Mouse (Mus musculus): ENCODE data around the gene Maea. TPM values are rescaled to one million over a fixed set of nuclear protein-coding genes. Genes with fewer than 3 reads are reported as not detected.
"Not testable (repeated sequence)": the region's sequence is repeated elsewhere in the genome, so short reads cannot be mapped to it uniquely, and the experiment has no call there.

Maea gene
- polyA plus RNA-seq, 1 experiment from 2014 or later = 123 TPM

- H3K4me1 ChIP-seq (replicated peaks; ENCODE audit: control insufficient read depth, insufficient read depth, low read length) = peaks cover 20% of the 10 kb centered on the region
- no peaks in the 10 kb centered on the region for H3K27me3 ChIP-seq (ENCODE audit: control insufficient read depth, insufficient read depth, low read depth, low read length)
- under 1% methylated on average over 21 of the region's 31 CpGs for WGBS
- H3K9ac ChIP-seq (ENCODE audit: low read length) = peak overlapping the region; percentile 92
- peak overlapping the region; percentile 76 for H3K27ac ChIP-seq (ENCODE audit: low read length)
- peak overlapping the region; percentile 91 for H3K4me2 ChIP-seq (ENCODE audit: low read depth, low read length)
- no peaks in the 10 kb centered on the region for H3K9me3 ChIP-seq (ENCODE audit: control insufficient read depth, low read length)
- no peak; the same call in none of the 2 replicates for ATAC-seq (ENCODE audit: low read depth)
- peak overlapping the region; percentile 81 for H3K4me3 ChIP-seq (ENCODE audit: low read length)
- peaks cover 7% of the 10 kb centered on the region for H3K36me3 ChIP-seq (ENCODE audit: control insufficient read depth, insufficient read depth, low read length)
These were observed 660 bp downstream of the Maea start for GRCm38 (mm10) chr5:33335977-33336360.

DNA sequence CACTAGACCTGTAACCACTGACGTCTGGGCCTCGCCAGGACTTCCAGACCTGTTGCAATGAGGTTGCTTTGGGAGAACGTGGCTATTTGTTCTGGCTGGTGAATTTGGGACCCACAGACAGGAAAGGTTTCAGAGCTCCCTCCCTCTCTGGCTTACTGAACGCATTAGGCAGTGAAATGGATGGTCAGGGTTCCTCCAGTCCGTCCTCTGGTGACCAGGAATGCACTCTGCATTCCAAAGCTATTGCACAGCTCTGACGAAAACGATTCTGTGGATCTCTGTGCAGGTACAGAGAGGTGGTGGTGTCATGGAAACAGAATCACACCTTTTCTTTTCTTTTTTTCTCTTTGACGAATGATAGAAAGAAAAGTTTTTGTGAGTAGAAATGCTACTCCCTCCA lies 1.9 kb downstream of the Maea start:
- Histone ChIP-seq H3K27me3 (ENCODE audit: control insufficient read depth, insufficient read depth, low read depth, low read length) (no peaks in the 10 kb centered on the region), H3K36me3 (ENCODE audit: control insufficient read depth, insufficient read depth, low read length) (peaks cover 7% of the 10 kb centered on the region), H3K4me3 (ENCODE audit: low read length) (no peak overlapping the region), H3K27ac (ENCODE audit: low read length) (no peak overlapping the region), H3K9me3 (ENCODE audit: control insufficient read depth, low read length) (no peaks in the 10 kb centered on the region), H3K4me2 (ENCODE audit: low read depth, low read length) (peak overlapping the region; percentile 17; the same call in 1 of the 2 replicates), H3K9ac (ENCODE audit: low read length) (no peak overlapping the region), H3K4me1 (replicated peaks; ENCODE audit: control insufficient read depth, insufficient read depth, low read length) (peaks cover 20% of the 10 kb centered on the region)
- WGBS = 51% methylated on average over 8 of the region's 8 CpGs
- ATAC-seq (ENCODE audit: low read depth) = no peak

DNA sequence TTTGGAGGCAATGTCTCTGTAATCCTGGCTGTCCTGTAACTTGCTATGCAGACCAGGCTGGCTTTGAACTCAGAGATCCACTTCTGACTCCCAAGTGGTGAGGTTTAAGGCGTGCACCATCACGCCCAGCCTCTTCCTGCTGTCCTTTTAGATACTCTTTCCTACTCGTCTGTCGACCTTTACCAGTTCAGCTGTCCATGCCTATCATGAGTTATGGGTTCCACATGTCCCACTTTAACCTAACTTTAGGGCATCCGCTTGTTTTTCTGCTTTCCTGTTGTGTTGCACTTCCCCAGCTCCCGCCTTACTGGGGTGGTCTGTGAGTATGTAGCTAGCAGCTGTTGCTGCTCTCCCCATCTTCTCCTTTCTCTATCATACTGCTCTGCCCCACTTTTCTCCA lies 5.9 kb downstream of the Maea start:
- H3K9ac ChIP-seq (ENCODE audit: low read length) = no peak overlapping the region
- H3K4me1 ChIP-seq (replicated peaks; ENCODE audit: control insufficient read depth, insufficient read depth, low read length) = peaks cover 20% of the 10 kb centered on the region
- no peak overlapping the region for H3K27ac ChIP-seq (ENCODE audit: low read length)
- WGBS = 87% methylated on average over 6 of the region's 6 CpGs
- H3K4me2 ChIP-seq (ENCODE audit: low read depth, low read length) = no peak overlapping the region
- H3K36me3 ChIP-seq (ENCODE audit: control insufficient read depth, insufficient read depth, low read length) = peaks cover 10% of the 10 kb centered on the region
- H3K9me3 ChIP-seq (ENCODE audit: control insufficient read depth, low read length) = no peaks in the 10 kb centered on the region
- H3K27me3 ChIP-seq (ENCODE audit: control insufficient read depth, insufficient read depth, low read depth, low read length) = no peaks in the 10 kb centered on the region
- no peak for ATAC-seq (ENCODE audit: low read depth)
- H3K4me3 ChIP-seq (ENCODE audit: low read length) = no peak overlapping the region

DNA sequence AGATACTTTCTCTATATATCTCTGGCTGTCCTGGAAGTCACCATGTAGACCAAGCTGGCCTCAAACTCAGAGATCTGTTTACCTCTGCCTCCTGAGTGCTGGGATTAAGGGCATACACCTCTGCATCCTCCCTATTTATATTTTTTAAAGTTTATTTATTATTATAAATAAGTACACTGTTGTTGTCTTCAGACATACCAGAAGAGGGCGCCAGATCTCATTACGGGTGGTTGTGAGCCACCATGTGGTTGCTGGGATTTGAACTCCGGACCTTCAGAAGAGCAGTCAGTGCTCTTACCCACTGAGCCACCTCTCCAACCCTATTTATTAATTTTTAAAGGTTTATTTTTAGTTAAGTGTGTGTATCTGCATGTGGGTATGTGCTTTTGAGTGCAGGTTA lies 6.9 kb downstream of the Maea start:
- not testable (repeated sequence) for H3K36me3 ChIP-seq (ENCODE audit: control insufficient read depth, insufficient read depth, low read length); ATAC-seq (ENCODE audit: low read depth); H3K27ac ChIP-seq (ENCODE audit: low read length); H3K9ac ChIP-seq (ENCODE audit: low read length); H3K4me2 ChIP-seq (ENCODE audit: low read depth, low read length); H3K9me3 ChIP-seq (ENCODE audit: control insufficient read depth, low read length); H3K27me3 ChIP-seq (ENCODE audit: control insufficient read depth, insufficient read depth, low read depth, low read length); H3K4me3 ChIP-seq (ENCODE audit: low read length)
- H3K4me1 ChIP-seq (replicated peaks; ENCODE audit: control insufficient read depth, insufficient read depth, low read length) = peaks cover 16% of the 10 kb centered on the region; the same call in 1 of the 2 replicates
- 64% methylated on average over 3 of the region's 3 CpGs for WGBS

DNA sequence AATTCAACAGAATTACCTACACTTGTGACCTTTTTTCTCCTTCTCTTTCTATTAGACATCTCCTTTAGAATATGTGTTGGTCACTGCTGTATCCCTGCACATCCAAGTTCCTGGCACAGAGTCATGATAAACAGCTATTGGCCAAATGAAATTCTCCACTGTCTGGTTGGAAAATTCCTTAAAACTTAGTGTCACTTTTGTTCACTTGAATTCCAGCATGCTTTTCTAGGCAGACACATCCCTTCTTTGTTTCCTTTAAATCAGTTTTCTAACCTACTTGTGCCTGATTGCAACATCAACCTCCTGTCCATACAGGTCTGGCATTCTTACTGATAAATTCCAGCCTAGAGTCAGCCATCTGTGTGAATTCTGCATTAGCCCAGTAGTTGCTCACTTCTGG lies 7.5 kb downstream of the Maea start:
- Histone ChIP-seq H3K4me1 (replicated peaks; ENCODE audit: control insufficient read depth, insufficient read depth, low read length) (peaks cover 11% of the 10 kb centered on the region; the same call in 1 of the 2 replicates), H3K9me3 (ENCODE audit: control insufficient read depth, low read length) (no peaks in the 10 kb centered on the region), H3K4me2 (ENCODE audit: low read depth, low read length) (no peak overlapping the region), H3K9ac (ENCODE audit: low read length) (no peak overlapping the region), H3K27me3 (ENCODE audit: control insufficient read depth, insufficient read depth, low read depth, low read length) (no peaks in the 10 kb centered on the region), H3K36me3 (ENCODE audit: control insufficient read depth, insufficient read depth, low read length) (peaks cover 10% of the 10 kb centered on the region), H3K27ac (ENCODE audit: low read length) (no peak overlapping the region), H3K4me3 (ENCODE audit: low read length) (no peak overlapping the region)
- ATAC-seq (ENCODE audit: low read depth) = no peak

DNA sequence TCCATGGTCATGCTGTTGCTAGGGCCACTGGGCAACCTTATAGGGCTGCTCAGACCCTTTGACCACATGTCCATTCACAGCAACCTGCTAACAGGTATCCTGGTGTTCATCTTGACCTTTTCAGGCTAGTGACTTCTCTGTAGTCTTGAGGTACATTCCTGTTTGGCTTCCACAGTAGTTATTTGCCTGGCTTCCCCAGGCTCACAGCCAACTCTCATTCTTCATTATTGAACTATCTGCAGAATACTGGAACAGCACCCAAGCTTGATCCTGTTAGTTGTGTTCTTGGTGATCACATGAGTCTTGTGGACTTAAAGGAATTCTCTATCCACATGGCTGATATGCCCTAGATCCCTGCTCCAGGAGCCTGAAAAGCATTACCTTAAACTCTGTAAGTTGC lies 8.3 kb downstream of the Maea start:
- Histone ChIP-seq H3K27me3 (ENCODE audit: control insufficient read depth, insufficient read depth, low read depth, low read length) (no peaks in the 10 kb centered on the region), H3K4me2 (ENCODE audit: low read depth, low read length) (no peak overlapping the region), H3K4me3 (ENCODE audit: low read length) (no peak overlapping the region), H3K4me1 (replicated peaks; ENCODE audit: control insufficient read depth, insufficient read depth, low read length) (peaks cover 8% of the 10 kb centered on the region; the same call in 1 of the 2 replicates), H3K27ac (ENCODE audit: low read length) (no peak overlapping the region), H3K9me3 (ENCODE audit: control insufficient read depth, low read length) (no peaks in the 10 kb centered on the region), H3K9ac (ENCODE audit: low read length) (no peak overlapping the region), H3K36me3 (ENCODE audit: control insufficient read depth, insufficient read depth, low read length) (peaks cover 7% of the 10 kb centered on the region; the same call in 1 of the 2 replicates)
- no peak for ATAC-seq (ENCODE audit: low read depth)

DNA sequence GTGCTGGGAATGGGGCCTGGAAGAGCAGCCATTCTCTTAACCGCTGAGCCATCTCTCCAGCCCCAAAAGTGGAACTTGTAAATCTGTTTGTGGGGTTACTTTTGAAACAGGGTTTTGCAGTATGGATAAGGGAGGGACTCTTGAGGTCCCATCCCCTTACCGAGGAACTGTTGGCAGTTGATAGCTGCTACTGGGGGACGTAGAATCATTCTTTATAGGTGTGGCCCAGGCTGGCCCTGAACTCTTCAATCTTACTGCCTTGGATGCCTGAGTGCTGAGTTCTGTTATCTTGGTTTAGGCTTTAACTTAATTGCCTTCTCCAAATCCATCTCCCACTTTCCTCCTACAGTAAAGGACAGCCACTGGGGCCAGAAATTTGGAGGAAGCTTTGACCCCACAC lies 8.8 kb downstream of the Maea start:
- WGBS = 91% methylated on average over 3 of the region's 3 CpGs
- Histone ChIP-seq H3K4me2 (ENCODE audit: low read depth, low read length) (no peak overlapping the region), H3K36me3 (ENCODE audit: control insufficient read depth, insufficient read depth, low read length) (peaks cover 3% of the 10 kb centered on the region; the same call in 1 of the 2 replicates), H3K27ac (ENCODE audit: low read length) (no peak overlapping the region), H3K4me3 (ENCODE audit: low read length) (no peak overlapping the region), H3K27me3 (ENCODE audit: control insufficient read depth, insufficient read depth, low read depth, low read length) (no peaks in the 10 kb centered on the region), H3K4me1 (replicated peaks; ENCODE audit: control insufficient read depth, insufficient read depth, low read length) (peaks cover 8% of the 10 kb centered on the region; the same call in 1 of the 2 replicates), H3K9ac (ENCODE audit: low read length) (no peak overlapping the region), H3K9me3 (ENCODE audit: control insufficient read depth, low read length) (no peaks in the 10 kb centered on the region)
- no peak for ATAC-seq (ENCODE audit: low read depth)

DNA sequence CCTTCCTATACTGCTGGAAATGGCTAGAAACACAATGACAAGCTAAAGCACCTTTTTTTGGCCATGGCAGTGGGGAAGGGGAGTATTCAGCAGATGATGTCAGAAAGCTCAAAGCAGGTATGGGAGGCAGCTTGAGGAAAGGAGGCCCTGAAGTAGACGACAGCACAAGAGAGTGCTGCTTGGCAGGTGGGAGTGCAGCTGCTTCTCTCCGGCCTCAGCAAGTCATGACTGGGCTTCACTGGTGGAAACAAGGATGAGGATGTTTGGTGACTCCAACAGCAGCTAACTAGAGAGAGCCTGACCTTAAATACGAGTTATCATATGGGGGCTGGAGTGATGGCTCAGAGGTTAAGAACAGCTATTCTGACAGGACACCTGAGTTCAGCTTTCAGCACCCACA lies 12.3 kb downstream of the Maea start:
- Histone ChIP-seq H3K9me3 (ENCODE audit: control insufficient read depth, low read length) (no peaks in the 10 kb centered on the region), H3K4me3 (ENCODE audit: low read length) (no peak overlapping the region), H3K9ac (ENCODE audit: low read length) (no peak overlapping the region), H3K27ac (ENCODE audit: low read length) (no peak overlapping the region), H3K36me3 (ENCODE audit: control insufficient read depth, insufficient read depth, low read length) (peaks cover 2% of the 10 kb centered on the region; the same call in 1 of the 2 replicates), H3K27me3 (ENCODE audit: control insufficient read depth, insufficient read depth, low read depth, low read length) (no peaks in the 10 kb centered on the region), H3K4me1 (replicated peaks; ENCODE audit: control insufficient read depth, insufficient read depth, low read length) (peaks cover 8% of the 10 kb centered on the region; the same call in 1 of the 2 replicates), H3K4me2 (ENCODE audit: low read depth, low read length) (no peak overlapping the region)
- 58% methylated on average over 3 of the region's 3 CpGs for whole genome bisulfite sequencing
- ATAC-seq (ENCODE audit: low read depth) = no peak

DNA sequence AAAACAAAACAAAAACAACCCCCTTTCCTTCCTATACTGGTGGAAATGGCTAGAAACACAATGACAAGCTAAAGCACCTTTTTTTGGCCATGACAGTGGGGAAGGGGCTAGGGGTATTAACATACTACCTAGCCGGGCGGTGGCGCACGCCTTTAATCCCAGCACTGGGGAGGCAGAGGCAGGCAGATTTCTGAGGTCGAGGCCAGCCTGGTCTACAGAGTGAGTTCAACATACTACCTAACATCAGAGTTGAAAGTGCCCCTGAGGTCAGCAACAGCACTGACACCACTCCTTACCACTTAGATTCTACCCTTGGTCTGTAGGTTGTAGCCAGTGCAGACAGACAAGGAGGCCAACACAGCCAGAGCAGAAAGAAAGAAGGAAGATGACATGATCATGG lies 13.9 kb downstream of the Maea start:
- H3K27me3 ChIP-seq (ENCODE audit: control insufficient read depth, insufficient read depth, low read depth, low read length) = no peaks in the 10 kb centered on the region
- 95% methylated on average over 5 of the region's 5 CpGs for WGBS
- peaks cover 2% of the 10 kb centered on the region; the same call in 1 of the 2 replicates for H3K36me3 ChIP-seq (ENCODE audit: control insufficient read depth, insufficient read depth, low read length)
- no peak overlapping the region for H3K4me3 ChIP-seq (ENCODE audit: low read length)
- H3K4me1 ChIP-seq (replicated peaks; ENCODE audit: control insufficient read depth, insufficient read depth, low read length) = peaks cover 8% of the 10 kb centered on the region; the same call in 1 of the 2 replicates
- no peak for ATAC-seq (ENCODE audit: low read depth)
- no peak overlapping the region for H3K4me2 ChIP-seq (ENCODE audit: low read depth, low read length)
- no peak overlapping the region for H3K27ac ChIP-seq (ENCODE audit: low read length)
- no peak overlapping the region for H3K9ac ChIP-seq (ENCODE audit: low read length)
- no peaks in the 10 kb centered on the region for H3K9me3 ChIP-seq (ENCODE audit: control insufficient read depth, low read length)

- Histone ChIP-seq H3K4me1 (replicated peaks; ENCODE audit: control insufficient read depth, insufficient read depth, low read length) (peaks cover 8% of the 10 kb centered on the region; the same call in 1 of the 2 replicates), H3K9ac (ENCODE audit: low read length) (no peak overlapping the region), H3K9me3 (ENCODE audit: control insufficient read depth, low read length) (no peaks in the 10 kb centered on the region), H3K27me3 (ENCODE audit: control insufficient read depth, insufficient read depth, low read depth, low read length) (no peaks in the 10 kb centered on the region), H3K4me2 (ENCODE audit: low read depth, low read length) (no peak overlapping the region), H3K4me3 (ENCODE audit: low read length) (no peak overlapping the region), H3K27ac (ENCODE audit: low read length) (no peak overlapping the region), H3K36me3 (ENCODE audit: control insufficient read depth, insufficient read depth, low read length) (no peaks in the 10 kb centered on the region)
- 66% methylated on average over 4 of the region's 4 CpGs for WGBS
- ATAC-seq (ENCODE audit: low read depth) = no peak
These were observed 14.4 kb downstream of the Maea start for GRCm38 (mm10) chr5:33349706-33350105.

Data from lung, embryonic 16.5 days (tissue).